ENCODE assay signal across 25 mouse cellular contexts in the genomic region with DNA sequence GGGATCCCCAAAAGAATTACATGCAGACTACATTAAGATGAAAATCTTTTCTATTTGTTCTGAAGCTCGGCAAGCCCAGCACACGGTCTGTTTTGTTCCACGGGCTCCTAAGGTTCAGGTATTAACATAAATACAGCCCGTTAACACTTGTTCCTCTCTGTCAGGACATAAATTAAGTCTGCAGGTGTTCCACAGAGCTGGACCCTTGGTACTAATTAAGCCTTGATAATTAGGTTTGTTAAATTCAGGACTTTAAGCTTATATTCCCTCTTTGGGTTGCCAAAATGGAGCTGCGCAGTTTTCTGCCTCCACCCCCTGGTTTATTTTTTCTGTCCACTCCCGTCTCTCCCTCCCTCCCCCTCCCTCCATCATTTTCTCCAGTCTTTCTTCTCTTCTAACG.
"Had no signal": no experiment of that assay in that cellular context is flagged by ENCODE, and none has a peak within 500 bp of the region (broad histone marks: within the 10 kb centered on the region; RNA-seq: fewer than 3 reads in every experiment).

No protein-coding gene starts in this region.

- H3K4me2 ChIP-seq: heart, embryonic 11.5 days; heart, embryonic 13.5 days; heart, embryonic 15.5 days; hindbrain, embryonic 12.5 days; hindbrain, embryonic 14.5 days; kidney, embryonic 15.5 days; limb, embryonic 12.5 days; limb, embryonic 15.5 days; liver, embryonic 12.5 days had no signal

- H3K36me3 ChIP-seq: heart, embryonic 13.5 days; heart, embryonic 15.5 days; hindbrain, embryonic 10.5 days; hindbrain, embryonic 12.5 days; kidney, embryonic 15.5 days; limb, embryonic 12.5 days; limb, embryonic 15.5 days; liver, embryonic 12.5 days had no signal

- ATAC-seq: hindbrain, embryonic 16.5 days; intestine, embryonic 16.5 days; liver, embryonic 12.5 days had no signal

- H3K27ac ChIP-seq: heart, adult 2 months; heart, embryonic 13.5 days; heart, embryonic 15.5 days; hindbrain, embryonic 10.5 days; hindbrain, embryonic 12.5 days; hindbrain, embryonic 14.5 days; kidney, embryonic 15.5 days; kidney, postnatal 0 days; limb, embryonic 12.5 days; limb, embryonic 15.5 days; liver, embryonic 12.5 days; liver, embryonic 14.5 days had no signal

- H3K27me3 ChIP-seq: heart, embryonic 13.5 days; heart, embryonic 15.5 days; hindbrain, embryonic 12.5 days; kidney, embryonic 15.5 days; limb, embryonic 15.5 days; liver, embryonic 12.5 days had no signal

- H3K9ac ChIP-seq: heart, embryonic 13.5 days; heart, embryonic 15.5 days; hindbrain, embryonic 12.5 days; hindbrain, embryonic 14.5 days; kidney, embryonic 15.5 days; limb, embryonic 12.5 days; limb, embryonic 15.5 days; liver, embryonic 12.5 days; liver, embryonic 14.5 days had no signal

- H3K9me3 ChIP-seq: heart, embryonic 13.5 days; heart, embryonic 15.5 days; kidney, embryonic 15.5 days; limb, embryonic 12.5 days; limb, embryonic 15.5 days; liver, embryonic 12.5 days had no signal

- H3K4me3 ChIP-seq: heart, adult 2 months; heart, embryonic 13.5 days; heart, embryonic 15.5 days; hindbrain, embryonic 10.5 days; hindbrain, embryonic 12.5 days; kidney, embryonic 15.5 days; limb, embryonic 12.5 days; limb, embryonic 15.5 days; liver, embryonic 12.5 days had no signal

- H3K4me1 ChIP-seq: kidney, embryonic 15.5 days; limb, embryonic 15.5 days; liver, embryonic 12.5 days had no signal

- DNase-seq: gastrocnemius, postnatal 14 days; gastrocnemius, postnatal 36 days; heart, adult 2 months; heart, postnatal 4 days; kidney, adult 11 months; kidney, adult 2 months; kidney, adult 9 months; kidney, postnatal 14 days; kidney, postnatal 36 days; layer of hippocampus, adult 9-11 months; left cerebral cortex, postnatal 4 days had no signal
